Mouse (Mus musculus): ENCODE data around the gene Rabl6.

DNA sequence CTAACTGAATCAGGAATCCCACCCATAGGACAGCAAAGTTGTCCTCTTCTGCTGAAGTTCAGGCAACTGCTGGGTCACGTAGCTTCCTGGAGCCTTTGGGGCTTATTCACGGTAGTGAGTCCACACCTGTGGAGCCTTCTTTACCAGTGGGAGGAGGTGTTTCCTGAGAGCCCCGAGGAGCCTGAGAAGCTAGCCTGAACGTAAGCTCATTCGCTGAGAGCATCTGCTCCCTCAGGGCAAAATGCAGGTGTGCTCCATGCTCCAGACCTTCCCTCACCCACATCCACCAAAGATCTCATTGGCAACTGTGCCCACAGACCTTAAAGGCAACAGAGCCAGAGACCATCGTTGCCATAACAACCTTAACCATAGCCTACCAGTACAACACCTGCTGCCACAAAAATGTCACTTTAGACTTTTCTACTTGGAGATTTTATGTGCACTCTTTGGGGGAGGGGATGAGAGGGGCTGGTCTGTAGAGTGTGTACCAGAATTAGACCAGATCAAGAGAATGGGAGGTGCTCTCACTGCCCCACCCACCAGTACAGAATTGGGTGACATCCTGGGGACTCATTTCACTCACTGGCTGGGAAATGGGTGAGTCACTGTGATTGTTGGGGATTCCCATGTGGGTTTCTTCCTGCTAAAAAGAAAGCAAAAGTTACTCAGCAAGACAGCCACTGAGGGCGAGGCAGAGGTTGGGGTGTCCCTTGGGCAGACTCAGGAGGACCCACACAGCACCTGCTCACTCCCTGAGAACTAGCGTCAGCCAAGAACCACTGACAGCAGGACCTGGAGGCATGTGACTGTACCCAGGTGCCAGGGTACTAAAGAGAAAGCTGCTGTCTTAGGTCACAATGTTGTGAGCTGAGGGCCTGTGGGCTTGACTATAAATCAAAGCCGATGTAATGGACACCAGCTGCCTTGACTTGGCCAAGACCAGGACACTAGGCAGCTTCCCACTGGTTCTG lies 59.0 kb downstream of the Rabl6 start:
- TF ChIP-seq CTCF (IDR thresholded peaks at IDR 0.05; ENCODE audit: low read depth) (no peak), EP300 (optimal IDR thresholded peaks at IDR 0.05) (no peak)
